Comparison of ENCODE assay signal across 18 mouse cellular contexts in genomic region chr8:22150345-22150663, GRCm38 (mm10). TPM values are rescaled to one million over a fixed set of nuclear protein-coding genes. Genes with fewer than 3 reads are reported as not detected.
DNase-seq lines count a peak whose midpoint lies in the region; ATAC-seq and TF ChIP-seq lines count a peak whose summit lies in the region.
"Had no signal": no experiment of that assay in that cellular context is flagged by ENCODE, and none has a peak within 500 bp of the region (broad histone marks: within the 10 kb centered on the region; RNA-seq: fewer than 3 reads in every experiment).

No protein-coding gene starts in this region.

- no peak overlapping the region for H3K9ac ChIP-seq in kidney, embryonic 15.5 days
- H3K9ac ChIP-seq in liver, postnatal 0 days (replicated peaks), result no peak overlapping the region
- H3K9ac ChIP-seq: embryonic facial prominence, embryonic 12.5 days; hindbrain, embryonic 13.5 days; liver, embryonic 13.5 days had no signal

- no peaks in the 10 kb centered on the region for H3K9me3 ChIP-seq in kidney, embryonic 15.5 days (replicated peaks)
- no peaks in the 10 kb centered on the region for H3K9me3 ChIP-seq in liver, postnatal 0 days (ENCODE audit: low read length)
- H3K9me3 ChIP-seq: embryonic facial prominence, embryonic 12.5 days; hindbrain, embryonic 13.5 days; liver, embryonic 13.5 days had no signal

- no peaks in the 10 kb centered on the region for H3K27me3 ChIP-seq in kidney, adult 2 months (replicated peaks; ENCODE audit: control insufficient read depth, insufficient read depth, low read length)
- H3K27me3 ChIP-seq in kidney, embryonic 15.5 days, result no peaks in the 10 kb centered on the region
- H3K27me3 ChIP-seq in liver, postnatal 0 days (ENCODE audit: insufficient read depth, low read length), result no peaks in the 10 kb centered on the region
- H3K27me3 ChIP-seq: CH12.LX; embryonic facial prominence, embryonic 12.5 days; hindbrain, embryonic 13.5 days; liver, embryonic 13.5 days had no signal

- TF ChIP-seq CTCF in kidney, adult 2 months (conservative IDR thresholded peaks at IDR 0.05; ENCODE audit: insufficient read depth, insufficient read length, low read depth, low read length), result no peak
- TF ChIP-seq CTCF in liver, postnatal 0 days (IDR thresholded peaks at IDR 0.05; ENCODE audit: low read depth), result no peak

- no peak overlapping the region for H3K27ac ChIP-seq in kidney, adult 2 months (ENCODE audit: insufficient read depth, low read depth, low read length)
- no peak overlapping the region for H3K27ac ChIP-seq in kidney, embryonic 15.5 days
- H3K27ac ChIP-seq in liver, postnatal 0 days (ENCODE audit: low read depth), result peak overlapping the region; percentile 60; the same call in 1 of the 2 replicates
- H3K27ac ChIP-seq: embryonic facial prominence, embryonic 12.5 days; gastrocnemius, adult 2 months; hindbrain, embryonic 13.5 days; liver, embryonic 13.5 days had no signal

- TF ChIP-seq POLR2A in kidney, adult 2 months (IDR thresholded peaks at IDR 0.05; ENCODE audit: low read depth, low read length), result no peak

- no peak overlapping the region for H3K4me2 ChIP-seq in kidney, embryonic 15.5 days
- no peak overlapping the region for H3K4me2 ChIP-seq in liver, postnatal 0 days (ENCODE audit: low read depth, low read length)
- H3K4me2 ChIP-seq: embryonic facial prominence, embryonic 12.5 days; hindbrain, embryonic 13.5 days; liver, embryonic 13.5 days had no signal

- peak; percentile 34 for DNase-seq in adrenal gland, postnatal 14 days
- DNase-seq in adrenal gland, postnatal 4 days (ENCODE audit: low spot score in 2 of 2), result no peak
- DNase-seq in kidney, adult 2 months, result peak; percentile 17
- DNase-seq in liver, postnatal 0 days, result no peak
- no peak for DNase-seq in liver
- DNase-seq in adrenal gland, postnatal 25 days, result peak; percentile 47
- DNase-seq: gastrocnemius, adult 2 months; layer of hippocampus, postnatal 36 days; liver, embryonic 13.5 days; midbrain, embryonic 14.5 days; retina, postnatal 1 day; right cerebral cortex, postnatal 4 days; thymus, postnatal 14 days had no signal

- no peaks in the 10 kb centered on the region for H3K36me3 ChIP-seq in kidney, adult 2 months (ENCODE audit: control insufficient read depth, insufficient read depth, low read length)
- peaks cover 4% of the 10 kb centered on the region; the same call in 1 of the 2 replicates for H3K36me3 ChIP-seq in kidney, embryonic 15.5 days
- no peaks in the 10 kb centered on the region for H3K36me3 ChIP-seq in liver, postnatal 0 days (replicated peaks; ENCODE audit: insufficient read depth, low read length)
- H3K36me3 ChIP-seq: liver, embryonic 13.5 days had no signal

- H3K4me3 ChIP-seq in kidney, adult 2 months (ENCODE audit: insufficient read depth, low read depth, low read length), result no peak overlapping the region
- H3K4me3 ChIP-seq in kidney, embryonic 15.5 days (replicated peaks), result no peak overlapping the region
- H3K4me3 ChIP-seq in liver, postnatal 0 days (ENCODE audit: low read depth, low read length), result no peak overlapping the region
- H3K4me3 ChIP-seq: embryonic facial prominence, embryonic 12.5 days; gastrocnemius, adult 2 months; hindbrain, embryonic 13.5 days; liver, embryonic 13.5 days had no signal

- 28% methylated on average over 3 of the region's 3 CpGs for WGBS in kidney, adult 2 months
- WGBS in kidney, embryonic 15.5 days, result 56% methylated on average over 3 of the region's 3 CpGs
- 57% methylated on average over 3 of the region's 3 CpGs for WGBS in liver, postnatal 0 days (ENCODE audit: insufficient replicate concordance)

- ATAC-seq in kidney, embryonic 15.5 days (replicated peaks; ENCODE audit: low FRiP score), result no peak
- ATAC-seq in liver, postnatal 0 days, result no peak

- no peak for TF ChIP-seq EP300 in liver, postnatal 0 days (IDR thresholded peaks at IDR 0.05; ENCODE audit: low read depth)

- 0 out of 2 replicates have a peak, but pooled peaks cover 2% of the 10 kb centered on the region for H3K4me1 ChIP-seq in kidney, adult 2 months (ENCODE audit: control insufficient read depth, insufficient read depth, low read length)
- peaks cover 6% of the 10 kb centered on the region; the same call in 1 of the 2 replicates for H3K4me1 ChIP-seq in kidney, embryonic 15.5 days
- no peaks in the 10 kb centered on the region for H3K4me1 ChIP-seq in liver, postnatal 0 days (ENCODE audit: insufficient read depth)
- H3K4me1 ChIP-seq: embryonic facial prominence, embryonic 12.5 days; hindbrain, embryonic 13.5 days; liver, embryonic 13.5 days had no signal

RNA-seq across cellular contexts. Expression of gene Nek3, which starts 15.9 kb away (rescaled TPM):
- 3.9 and 5.2 TPM in 2 replicates for total RNA-seq in adrenal gland, postnatal 14 days (2021)
- total RNA-seq in adrenal gland, postnatal 4 days (2021), result 1 to 10 TPM; 5.3 to 6.2 TPM
- polyA plus RNA-seq in kidney, adult 2 months (2012; rRNA removed), result 1.6 and 1.7 TPM in 2 replicates
- 4.8 and 5.5 TPM in 2 replicates for polyA plus RNA-seq in kidney, embryonic 15.5 days (2015; fragmentation: Nextera tagmentation; extraction: Ambion mirVana)
- 0.96 and 1.2 TPM in 2 replicates for polyA plus RNA-seq in liver, postnatal 0 days (2015; fragmentation: Nextera tagmentation; extraction: Ambion mirVana)
- 6.6 and 7.8 TPM in 2 replicates for total RNA-seq in adrenal gland, postnatal 25 days (2021)

RNA-seq across cellular contexts. Expression of gene Nek5, which starts 25.5 kb away (rescaled TPM):
- total RNA-seq in adrenal gland, postnatal 14 days (2021), result 1.9 and 2.1 TPM in 2 replicates
- total RNA-seq in adrenal gland, postnatal 4 days (2021), result 1 to 10 TPM; 3.1 to 3.3 TPM
- polyA plus RNA-seq in kidney, adult 2 months (2012; rRNA removed), result 0.59 and 0.65 TPM in 2 replicates
- polyA plus RNA-seq in kidney, embryonic 15.5 days (2015; fragmentation: Nextera tagmentation; extraction: Ambion mirVana), result 0.28 and 0.38 TPM in 2 replicates
- polyA plus RNA-seq in liver, postnatal 0 days (2015; fragmentation: Nextera tagmentation; extraction: Ambion mirVana), result 0.12 and 0.26 TPM in 2 replicates
- total RNA-seq in adrenal gland, postnatal 25 days (2021), result 3.7 and 4.8 TPM in 2 replicates
- total RNA-seq: CH12.LX; granulocyte monocyte progenitor cell, adult 5-6 weeks had no signal
- polyA plus RNA-seq: liver, embryonic 13.5 days had no signal

RNA-seq across cellular contexts. Expression of gene Ckap2, which starts 35.3 kb away (rescaled TPM):
- 13.2 and 13.3 TPM in 2 replicates for total RNA-seq in adrenal gland, postnatal 14 days (2021)
- 10 to 100 TPM; 22.9 to 24.2 TPM for total RNA-seq in adrenal gland, postnatal 4 days (2021)
- polyA plus RNA-seq in kidney, adult 2 months (2012; rRNA removed), result 0.38 and 0.64 TPM in 2 replicates
- polyA plus RNA-seq in kidney, embryonic 15.5 days (2015; fragmentation: Nextera tagmentation; extraction: Ambion mirVana), result 39.9 and 41.7 TPM in 2 replicates
- polyA plus RNA-seq in liver, postnatal 0 days (2015; fragmentation: Nextera tagmentation; extraction: Ambion mirVana), result 9.4 and 10.0 TPM in 2 replicates
- 7.6 and 10.7 TPM in 2 replicates for total RNA-seq in adrenal gland, postnatal 25 days (2021)
- total RNA-seq: gastrocnemius, adult 2 months had no signal

RNA-seq across cellular contexts. Expression of gene Vps36, which starts 42.3 kb away (rescaled TPM):
- total RNA-seq in adrenal gland, postnatal 14 days (2021), result 31.0 and 34.5 TPM in 2 replicates
- total RNA-seq in adrenal gland, postnatal 4 days (2021), result 10 to 100 TPM; 35.8 to 37.4 TPM
- 12.0 and 15.0 TPM in 2 replicates for polyA plus RNA-seq in kidney, adult 2 months (2012; rRNA removed)
- 38.3 and 40.6 TPM in 2 replicates for polyA plus RNA-seq in kidney, embryonic 15.5 days (2015; fragmentation: Nextera tagmentation; extraction: Ambion mirVana)
- 10.4 and 10.6 TPM in 2 replicates for polyA plus RNA-seq in liver, postnatal 0 days (2015; fragmentation: Nextera tagmentation; extraction: Ambion mirVana)
- total RNA-seq in adrenal gland, postnatal 25 days (2021), result 35.5 and 40.7 TPM in 2 replicates

Comparison
In these comparisons a context has a peak if more than half of its experiments do, and no peak if none do; other contexts are left out.
1. DNase-seq: peak in adrenal gland, postnatal 14 days (single experiment), kidney, adult 2 months (single experiment) and adrenal gland, postnatal 25 days (single experiment); none in adrenal gland, postnatal 4 days (0 of 2), liver, postnatal 0 days (single experiment) and liver (single experiment).